Mouse (Mus musculus): ENCODE measurements around the gene Prkg1.
"Not testable (repeated sequence)": the region's sequence is repeated elsewhere in the genome, so short reads cannot be mapped to it uniquely, and the experiment has no call there.

The Prkg1 gene

GRCm38 (mm10) chr19:30553740-30554139, 1211.1 kb downstream of the Prkg1 start:
- DNase-seq: no peak

DNA sequence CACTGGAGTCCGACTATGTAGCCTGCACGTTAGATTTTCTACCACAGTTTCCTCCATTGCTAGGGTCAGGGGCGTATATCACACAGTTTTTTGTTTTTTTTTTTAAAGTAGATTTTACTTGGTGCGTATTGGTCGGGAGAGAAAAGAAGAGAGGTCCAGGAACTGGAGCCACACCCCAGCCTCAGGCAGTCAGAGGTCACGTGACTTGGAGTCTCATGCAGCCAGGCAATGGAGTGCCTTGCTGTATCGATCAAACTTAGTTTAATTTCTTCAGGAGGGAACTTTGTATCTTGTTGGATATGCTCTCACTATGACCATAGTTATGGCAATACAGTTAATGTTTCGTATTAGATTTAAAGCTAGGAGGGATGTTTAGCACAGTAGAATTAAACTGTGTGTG, 1212.6 kb downstream of the Prkg1 start:
- no peak for DNase-seq

DNA sequence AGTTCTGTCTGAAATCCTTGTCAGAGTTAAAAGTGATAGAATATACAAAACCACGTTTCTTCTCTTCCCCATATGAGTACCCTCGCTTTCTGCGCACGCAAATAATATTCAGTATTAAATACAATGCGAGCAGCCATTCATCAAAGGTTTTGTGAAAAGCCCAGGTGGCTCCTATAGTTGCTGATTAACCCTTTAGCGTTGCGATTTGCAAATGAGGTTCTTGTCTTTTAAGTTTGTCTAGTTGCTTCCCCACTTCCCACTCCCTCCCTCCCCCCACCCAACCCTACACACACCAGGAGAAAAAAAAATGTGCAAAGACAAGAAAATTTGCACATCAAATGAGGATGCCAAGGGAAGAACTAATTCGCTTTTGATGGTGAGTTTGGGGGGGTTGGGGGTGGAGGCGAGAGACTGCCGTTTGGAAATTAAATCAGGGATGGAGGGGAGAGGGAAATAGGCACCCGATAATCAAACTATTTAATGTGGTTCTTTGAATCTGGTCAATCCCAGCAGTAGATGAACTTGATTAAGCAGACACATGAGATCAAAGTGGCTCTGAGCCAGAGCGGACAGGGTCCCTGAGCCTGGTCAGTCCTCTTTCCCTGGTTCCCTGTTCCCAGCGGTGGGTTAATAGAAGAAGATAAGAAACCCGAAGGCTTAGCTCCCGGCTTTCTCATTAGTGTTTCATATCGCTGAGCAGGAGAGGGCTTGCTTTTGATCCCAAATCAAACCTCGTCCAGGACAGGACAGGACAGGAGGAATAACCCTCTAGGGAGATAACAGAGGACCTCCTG, 1214.8 kb downstream of the Prkg1 start:
- no peak for DNase-seq

DNA sequence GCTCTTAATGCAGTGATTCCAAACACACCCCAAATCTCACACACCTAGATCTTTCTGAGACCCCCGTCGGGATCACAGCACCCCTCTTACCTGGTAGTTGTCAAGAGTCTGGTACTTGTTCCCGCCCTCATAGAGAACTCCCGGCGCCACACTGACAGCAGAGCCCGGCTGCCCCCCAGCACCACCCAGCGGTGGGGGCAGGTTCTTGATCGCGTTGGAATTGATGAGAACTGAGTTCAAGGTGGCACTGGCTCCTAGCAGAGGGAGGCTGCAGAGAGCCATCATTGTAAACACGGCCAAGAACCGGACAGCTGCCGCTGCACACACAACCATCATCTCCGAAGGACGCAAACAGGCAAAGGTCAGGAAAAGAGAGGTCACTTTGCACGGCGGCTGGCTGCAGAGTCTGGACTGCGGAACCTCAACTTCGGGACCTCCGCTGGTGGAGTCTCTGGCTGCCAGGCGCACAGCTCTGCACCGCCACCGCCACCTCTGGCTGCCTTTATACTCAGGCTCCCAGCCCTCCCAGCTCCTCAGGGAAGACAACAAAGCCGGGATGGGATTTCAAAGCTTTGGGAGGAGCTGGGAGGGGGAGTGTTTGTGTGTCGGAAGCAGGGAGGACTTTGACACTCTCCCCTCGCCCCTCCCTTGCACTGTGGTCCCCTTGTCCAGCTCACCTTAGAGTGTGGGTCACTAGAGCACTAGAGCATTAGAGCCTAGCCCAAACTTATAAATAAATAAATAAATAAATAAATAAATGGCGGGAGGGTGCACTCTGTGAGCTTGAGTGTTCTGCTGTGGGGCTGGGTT, 1215.6 kb downstream of the Prkg1 start, which contains the start of gene Dkk1:
Gene Dkk1, minus strand, starts transcription at position 622 of the 810 bp plus-strand sequence.
- peak; percentile 36 for DNase-seq

GRCm38 (mm10) chr19:30548411-30549043, 1216.3 kb downstream of the Prkg1 start:
- peak; percentile 6 for DNase-seq

- not testable (repeated sequence) for DNase-seq
These were observed 1225.4 kb downstream of the Prkg1 start for GRCm38 (mm10) chr19:30539365-30539941.

DNA sequence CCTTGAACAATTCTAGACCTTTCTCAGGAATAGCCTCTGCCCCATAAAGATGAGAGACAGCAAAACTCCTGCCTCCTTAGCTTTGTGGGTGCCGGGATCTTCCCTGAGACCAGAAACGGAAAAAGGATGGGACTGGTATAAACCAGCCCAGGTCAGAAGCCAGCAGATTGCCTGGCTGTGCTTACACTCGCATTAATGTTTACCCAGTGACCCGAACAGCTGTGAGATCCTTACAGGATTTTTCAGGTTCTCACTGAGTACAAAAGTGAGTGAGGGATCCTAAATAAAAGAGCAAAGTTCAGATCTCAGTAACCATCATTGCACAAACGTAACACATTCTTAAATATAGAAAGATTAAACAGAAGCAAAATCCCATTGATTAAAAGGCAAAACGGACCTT, 1248.1 kb downstream of the Prkg1 start:
- DNase-seq: no peak

Data from liver (tissue).